Mouse (Mus musculus) brain, embryonic 14.5 days (tissue): ENCODE data around the gene Nf1.

Source experiments
- CTCF ChIP-seq: fragments of 200-500 bp; IDR thresholded peaks from 2 replicates; pipeline ENCODE4 v1.5.1; 2012; ENCODE audit warnings: inconsistent platforms, mild to moderate bottlenecking, moderate library complexity, borderline replicate concordance; ENCODE audit not compliant: insufficient read depth, insufficient read length; ENCODE audit errors: extremely low read depth
- POLR2A ChIP-seq: fragments of 200-500 bp; IDR thresholded peaks from 2 replicates; pipeline ENCODE4 v1.6.1; 2012; ENCODE audit warnings: mild to moderate bottlenecking, inconsistent platforms, borderline replicate concordance; ENCODE audit not compliant: poor library complexity, insufficient read depth, insufficient read length, severe bottlenecking; ENCODE audit errors: extremely low read depth

DNA sequence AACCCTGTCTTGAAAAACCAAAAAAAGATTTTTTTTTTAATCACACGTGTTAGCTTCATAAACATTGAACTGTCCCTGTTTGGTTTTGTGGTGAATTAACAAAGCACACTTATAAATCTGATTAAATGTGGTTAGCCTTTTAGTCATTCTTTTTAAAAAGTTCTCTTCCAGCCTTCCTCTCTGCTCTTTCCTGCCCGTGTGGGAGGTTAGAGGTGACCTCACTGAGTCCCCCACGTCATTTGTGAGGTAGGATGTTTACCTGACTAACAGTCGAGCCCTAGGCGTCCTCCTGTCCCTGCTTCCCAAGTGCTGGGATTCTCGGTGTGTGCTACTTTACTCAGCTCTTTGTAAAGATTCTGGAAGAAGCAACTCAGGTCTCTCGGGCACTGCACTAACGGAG lies 26.8 kb downstream of the Nf1 start:
- no peak for TF ChIP-seq POLR2A
- TF ChIP-seq CTCF = no peak
